Mouse (Mus musculus) lung, postnatal 0 days (tissue): ENCODE results near the gene Gm1043.

Experiments used
- CTCF ChIP-seq: IDR thresholded peaks from 2 replicates; pipeline ENCODE4 v1.5.1; 2016; ENCODE audit warnings: antibody characterized with exemption, mild to moderate bottlenecking
- EP300 ChIP-seq: IDR thresholded peaks from 2 replicates; pipeline ENCODE4 v1.6.1; 2016; ENCODE audit warnings: antibody characterized with exemption, mild to moderate bottlenecking, control low read depth

GRCm38 (mm10) chr5:37112389-37112788, 27.2 kb downstream of the Gm1043 start:
- TF ChIP-seq CTCF (no peak), EP300 (no peak)
